Mouse (Mus musculus) limb, embryonic 13.5 days (tissue): ENCODE data around the gene Ghitm. TPM values are rescaled to one million over a fixed set of nuclear protein-coding genes. Genes with fewer than 3 reads are reported as not detected.
A peak's percentile ranks its signal among the peaks of the same experiment; 100 is the strongest.

ENCODE experiments used
- ATAC-seq: fragments of 200-750 bp; cut with Nextera tagmentation; 2 replicates; pipeline ENCODE4 v1.8.0; 2017; ENCODE audit warnings: low read depth, moderate number of reproducible peaks, moderate TSS enrichment; ENCODE audit not compliant: low FRiP score
- H3K27ac ChIP-seq: fragments of 300-500 bp; sonication (generic); 2 replicates; pipeline ENCODE4 v1.5.1; 2015; ENCODE audit warnings: inconsistent platforms, mild to moderate bottlenecking, moderate library complexity
- H3K27me3 ChIP-seq: fragments of 300-500 bp; sonication (generic); 2 replicates; pipeline ENCODE4 v1.6.1; 2015; ENCODE audit warnings: mild to moderate bottlenecking, inconsistent platforms
- H3K36me3 ChIP-seq: fragments of 300-500 bp; sonication (generic); 2 replicates; pipeline ENCODE4 v1.6.1; 2015; ENCODE audit warnings: inconsistent platforms, mild to moderate bottlenecking, moderate library complexity
- H3K4me1 ChIP-seq: fragments of 300-500 bp; sonication (generic); 2 replicates; pipeline ENCODE4 v1.6.1; 2015; ENCODE audit warnings: inconsistent platforms
- H3K4me2 ChIP-seq: fragments of 300-500 bp; sonication (generic); replicated peaks from 2 replicates; pipeline ENCODE4 v1.6.1; 2015; ENCODE audit warnings: inconsistent platforms, mild to moderate bottlenecking, moderate library complexity
- H3K4me3 ChIP-seq: fragments of 300-500 bp; sonication (generic); 2 replicates; pipeline ENCODE4 v1.5.1; 2015; ENCODE audit warnings: moderate library complexity, mild to moderate bottlenecking, inconsistent platforms
- H3K9ac ChIP-seq: fragments of 300-500 bp; sonication (generic); 2 replicates; pipeline ENCODE4 v1.6.1; 2015; ENCODE audit warnings: mild to moderate bottlenecking, inconsistent platforms
- H3K9me3 ChIP-seq: fragments of 300-500 bp; sonication (generic); 2 replicates; pipeline ENCODE4 v1.6.1; 2016; ENCODE audit warnings: inconsistent platforms
- WGBS: fragments of 180-500 bp; shearing (Covaris S2); methylation state at CpG from one replicate; pipeline ENCODE4 v1.1.7; 2015; 5-methylcytosine and 5-hydroxymethylcytosine counted together
- polyA plus RNA-seq: library from polyadenylated mRNA; unstranded; fragments of >200 nt; fragmentation: Nextera tagmentation; extraction: Ambion mirVana; gene quantifications from 2 replicates; pipeline ENCODE4 v1.2.1, GENCODE M21; 2015

Gene Ghitm
- polyA plus RNA-seq, 1 experiment from 2014 or later: 175 TPM

DNA sequence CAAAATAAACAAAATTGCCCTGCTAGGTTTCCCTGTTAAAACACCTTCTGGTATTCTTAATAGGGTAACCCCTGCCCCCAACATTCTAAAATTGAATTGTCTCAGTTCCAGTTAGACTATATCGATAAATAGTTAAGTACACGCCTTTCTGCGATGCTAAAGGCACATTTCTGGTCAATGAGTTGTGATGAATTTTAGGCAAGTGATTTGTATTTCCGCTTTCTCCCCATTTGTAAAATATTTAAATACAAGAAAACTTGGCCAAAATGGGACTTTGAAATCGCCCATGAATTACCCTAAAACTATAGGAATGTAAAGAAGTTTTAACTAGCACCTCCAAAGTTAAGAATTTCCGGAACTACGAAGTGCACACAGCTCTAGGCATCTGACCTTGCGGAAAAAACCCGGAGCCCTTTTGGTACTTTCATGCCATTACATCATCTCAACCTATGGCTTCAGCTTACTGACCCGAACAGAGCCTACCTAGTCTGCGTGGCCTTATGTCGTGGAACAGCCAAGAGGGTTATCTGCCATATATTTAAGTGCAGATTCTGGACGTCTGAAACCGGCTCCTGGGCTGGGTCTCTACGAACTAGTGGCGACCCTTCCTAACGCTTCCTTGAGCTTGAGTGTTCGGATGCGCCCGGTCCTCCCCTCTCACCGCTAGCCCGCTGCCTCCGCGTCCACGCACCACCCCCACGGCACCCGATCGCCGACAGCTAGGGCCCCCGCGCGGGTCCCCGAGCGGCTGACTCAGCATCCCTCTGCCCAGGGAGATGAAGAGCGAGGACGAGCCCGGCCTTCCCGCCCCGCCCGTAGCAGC lies 557 bp downstream of the Ghitm start:
- no peaks in the 10 kb centered on the region for H3K27me3 ChIP-seq
- peak overlapping the region; percentile 69 for H3K4me2 ChIP-seq
- H3K9ac ChIP-seq: peak overlapping the region; percentile 92
- peaks cover 6% of the 10 kb centered on the region; the same call in 1 of the 2 replicates for H3K4me1 ChIP-seq
- peak overlapping the region; percentile 88 for H3K4me3 ChIP-seq
- H3K36me3 ChIP-seq: peaks cover 25% of the 10 kb centered on the region
- H3K9me3 ChIP-seq: no peaks in the 10 kb centered on the region
- ATAC-seq: no peak
- peak overlapping the region; percentile 67; the same call in 1 of the 2 replicates for H3K27ac ChIP-seq
- 3% methylated on average over 40 of the region's 40 CpGs for WGBS

DNA sequence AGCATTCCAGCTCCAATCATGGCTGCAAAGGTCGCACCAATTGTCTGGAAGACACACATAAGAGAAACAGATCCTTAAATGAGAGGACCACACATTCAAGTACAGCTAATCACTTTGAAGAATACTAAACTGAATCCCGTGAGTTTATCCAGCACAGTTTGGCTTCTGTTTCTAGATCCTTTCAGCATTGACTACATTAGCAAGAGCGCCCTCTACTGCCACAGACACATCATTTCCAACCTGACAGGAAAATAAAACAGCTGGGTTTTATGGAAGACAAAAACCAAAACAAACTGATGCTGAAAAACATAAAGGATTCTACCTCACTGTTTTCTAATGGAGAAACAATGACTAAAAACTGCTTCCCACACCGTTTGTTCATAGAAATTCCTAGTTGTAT lies 7.4 kb downstream of the Ghitm start:
- WGBS: 46% methylated on average over 4 of the region's 4 CpGs
- Histone ChIP-seq H3K4me3 (no peak overlapping the region), H3K27ac (no peak overlapping the region), H3K9me3 (no peaks in the 10 kb centered on the region), H3K27me3 (no peaks in the 10 kb centered on the region), H3K4me1 (no peaks in the 10 kb centered on the region), H3K9ac (no peak overlapping the region), H3K36me3 (peaks cover 76% of the 10 kb centered on the region), H3K4me2 (no peak overlapping the region)
- no peak for ATAC-seq

- no peaks in the 10 kb centered on the region for H3K27me3 ChIP-seq
- no peak overlapping the region for H3K9ac ChIP-seq
- whole genome bisulfite sequencing: 93% methylated on average over 4 of the region's 4 CpGs
- no peaks in the 10 kb centered on the region for H3K4me1 ChIP-seq
- no peaks in the 10 kb centered on the region for H3K9me3 ChIP-seq
- H3K4me2 ChIP-seq: no peak overlapping the region
- H3K36me3 ChIP-seq: peaks cover 40% of the 10 kb centered on the region
- H3K27ac ChIP-seq: no peak overlapping the region
- no peak overlapping the region for H3K4me3 ChIP-seq
- ATAC-seq: no peak
Measured at GRCm38 (mm10) chr14:37119233-37119632, 15.8 kb downstream of the Ghitm start.

DNA sequence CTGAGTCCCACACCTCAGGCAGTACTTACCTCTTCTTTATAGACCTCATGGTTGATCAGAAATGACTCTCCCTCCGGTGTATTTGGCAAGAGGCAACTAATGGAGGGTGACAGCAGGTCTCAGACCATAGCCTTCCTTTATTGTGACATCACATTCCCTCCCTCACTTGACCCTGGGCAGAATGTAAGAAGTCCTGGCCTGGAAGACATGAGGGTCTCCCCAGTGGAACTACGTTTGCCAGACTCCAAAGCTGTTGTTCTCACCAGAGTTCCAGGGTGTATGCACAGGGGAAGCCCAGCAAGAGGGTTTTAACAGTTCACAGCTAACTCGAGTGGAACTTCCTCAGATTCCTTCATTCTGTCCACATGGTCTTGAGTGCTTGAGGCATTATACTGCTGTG lies 21.1 kb downstream of the Ghitm start, which contains the start of gene 2610528A11Rik:
Gene 2610528A11Rik (minus strand): TSS at position 101 of the 400 bp plus-strand sequence.
- Histone ChIP-seq H3K9me3 (no peaks in the 10 kb centered on the region), H3K9ac (no peak within 1 kb of the TSS)
- 55% methylated on average over 3 of the region's 3 CpGs for WGBS

DNA sequence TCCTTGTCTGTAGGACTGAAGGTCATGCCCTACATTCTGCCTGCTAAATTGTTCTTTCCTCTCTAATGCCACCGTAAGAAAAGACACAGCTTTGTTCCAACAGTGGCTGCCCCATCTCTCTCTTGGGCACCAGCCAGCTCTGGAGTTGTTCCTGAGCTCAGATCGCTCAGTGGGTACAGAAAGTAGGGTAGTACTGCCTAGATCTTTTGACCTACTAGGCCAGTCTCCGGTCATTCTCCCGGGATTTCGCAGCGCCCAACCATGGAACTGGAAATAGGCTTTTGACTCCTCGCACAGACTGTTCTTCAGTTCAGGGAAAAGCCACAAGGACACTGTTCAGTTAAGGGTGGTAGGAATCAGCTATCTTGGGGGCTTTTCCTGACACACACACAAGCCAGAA lies 22.1 kb downstream of the Ghitm start:
- no peak overlapping the region for H3K4me3 ChIP-seq
- H3K4me2 ChIP-seq: no peak overlapping the region
- H3K27ac ChIP-seq: no peak overlapping the region
- peaks cover 14% of the 10 kb centered on the region for H3K4me1 ChIP-seq
- H3K27me3 ChIP-seq: no peaks in the 10 kb centered on the region
- WGBS: 89% methylated on average over 7 of the region's 7 CpGs
- no peak for ATAC-seq
- H3K36me3 ChIP-seq: no peaks in the 10 kb centered on the region
- no peak overlapping the region for H3K9ac ChIP-seq
- no peaks in the 10 kb centered on the region for H3K9me3 ChIP-seq

More for the DNA sequence above, 21.1 kb downstream of the Ghitm start, which contains the start of gene 2610528A11Rik:
- ATAC-seq: no peak
- no peak within 1 kb of the TSS for H3K4me2 ChIP-seq
- H3K4me1 ChIP-seq: peaks cover 14% of the 10 kb centered on the region
- H3K4me3 ChIP-seq: no peak within 1 kb of the TSS
- no peak within 1 kb of the TSS for H3K27ac ChIP-seq
- H3K36me3 ChIP-seq: peaks cover 4% of the 10 kb centered on the region; the same call in 1 of the 2 replicates
- H3K27me3 ChIP-seq: no peaks in the 10 kb centered on the region

- no peak for ATAC-seq
- Histone ChIP-seq H3K27ac (no peak overlapping the region), H3K4me3 (no peak overlapping the region), H3K9ac (no peak overlapping the region), H3K36me3 (no peaks in the 10 kb centered on the region), H3K9me3 (no peaks in the 10 kb centered on the region), H3K4me1 (peaks cover 14% of the 10 kb centered on the region), H3K4me2 (no peak overlapping the region), H3K27me3 (no peaks in the 10 kb centered on the region)
Measured at GRCm38 (mm10) chr14:37111371-37111770, 23.7 kb downstream of the Ghitm start.

- ATAC-seq: no peak
- H3K27me3 ChIP-seq: no peaks in the 10 kb centered on the region
Measured at GRCm38 (mm10) chr14:37110456-37110855, 24.6 kb downstream of the Ghitm start.

GRCm38 (mm10) chr14:37109975-37110374 lies 25.1 kb downstream of the Ghitm start:
- H3K9me3 ChIP-seq: no peaks in the 10 kb centered on the region
- H3K36me3 ChIP-seq: no peaks in the 10 kb centered on the region
- H3K9ac ChIP-seq: no peak overlapping the region
- H3K27me3 ChIP-seq: no peaks in the 10 kb centered on the region
- ATAC-seq: 0 out of 2 replicates have a peak, but pooled peaks have one; percentile 6
- H3K4me1 ChIP-seq: peaks cover 14% of the 10 kb centered on the region
- H3K4me3 ChIP-seq: no peak overlapping the region
- 0 out of 2 replicates have a peak overlapping the region, but pooled peaks have one; percentile 15 for H3K4me2 ChIP-seq
- 9% methylated on average over 9 of the region's 9 CpGs for WGBS
- H3K27ac ChIP-seq: no peak overlapping the region

More at GRCm38 (mm10) chr14:37110456-37110855, 24.6 kb downstream of the Ghitm start:
- Histone ChIP-seq H3K36me3 (no peaks in the 10 kb centered on the region), H3K4me2 (no peak overlapping the region), H3K4me3 (no peak overlapping the region), H3K27ac (no peak overlapping the region), H3K4me1 (peaks cover 14% of the 10 kb centered on the region), H3K9me3 (no peaks in the 10 kb centered on the region), H3K9ac (no peak overlapping the region)
- 56% methylated on average over 2 of the region's 2 CpGs for WGBS

DNA sequence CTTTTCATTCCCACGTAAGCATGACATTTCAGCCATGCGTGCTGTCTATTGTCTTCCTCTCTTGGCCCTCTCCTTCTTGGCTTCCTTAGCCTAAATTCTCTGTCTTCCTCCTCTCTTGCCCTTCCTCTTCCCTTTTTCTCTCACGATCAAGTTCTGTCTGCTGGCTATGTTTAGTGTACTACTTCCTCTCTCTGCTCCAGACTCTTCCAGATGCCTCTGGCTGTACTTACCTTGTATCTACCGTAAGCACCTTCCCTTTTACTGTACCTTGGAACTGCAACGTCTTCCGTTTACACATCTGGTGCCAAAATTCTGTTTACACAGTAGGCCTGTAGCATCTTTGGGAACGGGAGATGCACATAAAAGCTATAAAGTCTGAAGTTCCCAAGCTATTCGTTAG lies 25.6 kb downstream of the Ghitm start:
- peaks cover 14% of the 10 kb centered on the region for H3K4me1 ChIP-seq
- H3K4me2 ChIP-seq: no peak overlapping the region
- no peak overlapping the region for H3K4me3 ChIP-seq
- H3K27me3 ChIP-seq: no peaks in the 10 kb centered on the region
- no peak overlapping the region for H3K9ac ChIP-seq
- no peak overlapping the region for H3K27ac ChIP-seq
- WGBS: 39% methylated on average over 8 of the region's 8 CpGs
- H3K9me3 ChIP-seq: no peaks in the 10 kb centered on the region
- ATAC-seq: no peak
- H3K36me3 ChIP-seq: no peaks in the 10 kb centered on the region

GRCm38 (mm10) chr14:37105846-37106245 lies 29.2 kb downstream of the Ghitm start:
- Histone ChIP-seq H3K4me2 (no peak overlapping the region), H3K36me3 (no peaks in the 10 kb centered on the region), H3K4me3 (no peak overlapping the region), H3K27me3 (0 out of 2 replicates have a peak, but pooled peaks cover 2% of the 10 kb centered on the region), H3K9ac (no peak overlapping the region), H3K4me1 (peaks cover 14% of the 10 kb centered on the region), H3K27ac (no peak overlapping the region), H3K9me3 (no peaks in the 10 kb centered on the region)
- ATAC-seq: no peak
- WGBS: 33% methylated on average over 7 of the region's 7 CpGs

GRCm38 (mm10) chr14:37104747-37105146 lies 30.3 kb downstream of the Ghitm start:
- ATAC-seq: no peak
- Histone ChIP-seq H3K9ac (no peak overlapping the region), H3K4me3 (no peak overlapping the region), H3K36me3 (no peaks in the 10 kb centered on the region), H3K27ac (no peak overlapping the region), H3K9me3 (no peaks in the 10 kb centered on the region), H3K27me3 (0 out of 2 replicates have a peak, but pooled peaks cover 8% of the 10 kb centered on the region), H3K4me1 (peaks cover 4% of the 10 kb centered on the region), H3K4me2 (no peak overlapping the region)
- 58% methylated on average over 5 of the region's 5 CpGs for WGBS

DNA sequence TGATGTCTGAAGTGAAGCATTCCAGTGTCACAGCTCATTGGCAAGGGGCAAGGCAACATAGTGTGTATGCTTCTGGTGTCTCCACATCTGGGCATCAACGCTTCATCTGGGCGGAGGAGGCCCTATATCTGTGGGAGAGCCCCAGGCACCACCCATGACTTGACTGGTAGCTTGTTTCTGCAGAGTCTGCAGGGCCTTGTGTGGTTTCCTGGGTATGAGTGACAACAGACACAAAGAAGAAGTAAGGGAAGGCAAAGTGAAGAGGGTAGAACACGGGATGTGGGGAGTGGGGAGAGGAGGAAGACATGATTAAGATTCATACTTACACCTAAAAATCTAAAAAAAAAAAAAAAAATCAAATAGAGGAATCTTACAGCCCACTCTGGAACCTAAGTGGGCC lies 32.6 kb downstream of the Ghitm start:
- Histone ChIP-seq H3K9me3 (no peaks in the 10 kb centered on the region), H3K4me2 (no peak overlapping the region), H3K27ac (no peak overlapping the region), H3K4me3 (no peak overlapping the region), H3K36me3 (no peaks in the 10 kb centered on the region), H3K4me1 (peaks cover 8% of the 10 kb centered on the region), H3K9ac (no peak overlapping the region), H3K27me3 (peaks cover 31% of the 10 kb centered on the region)
- ATAC-seq: no peak
- 86% methylated on average over 3 of the region's 3 CpGs for WGBS
